Mouse (Mus musculus) ES-E14 (cell line): ENCODE measurements around the gene Akt1s1. TPM values are rescaled to one million over a fixed set of nuclear protein-coding genes. Genes with fewer than 3 reads are reported as not detected.

Source experiments
- DNase-seq: peaks from one replicate; pipeline ENCODE4 v3.0.0-alpha.2; 2013; ENCODE audit warnings: low read depth, low spot score
- H3K27ac ChIP-seq: 2 replicates; pipeline ENCODE4 v1.5.1; 2012; ENCODE audit warnings: low read depth, mild to moderate bottlenecking, low read length, moderate library complexity, mixed read lengths; ENCODE audit not compliant: poor library complexity, insufficient read depth, severe bottlenecking
- H3K36me3 ChIP-seq: 2 replicates; pipeline ENCODE4 v1.6.1; 2012; ENCODE audit warnings: mild to moderate bottlenecking, low read length, moderate library complexity, mixed read lengths; ENCODE audit not compliant: control insufficient read depth, poor library complexity, insufficient read depth, severe bottlenecking
- H3K4me1 ChIP-seq, 2 experiments: fragments of 150-350 bp in 1 of 2; sonication (generic) in 1 of 2; 2 replicates each; pipeline ENCODE4 v1.6.1; 2012; ENCODE audit warnings: low read length in 2 of 2, mild to moderate bottlenecking in 1 of 2, mixed read lengths in 1 of 2; ENCODE audit not compliant: control insufficient read depth in 2 of 2, insufficient read depth in 2 of 2, poor library complexity in 1 of 2
- H3K4me3 ChIP-seq, 2 experiments: fragments of 150-350 bp in 1 of 2; sonication (generic) in 1 of 2; 2 replicates each; pipeline ENCODE4 v1.5.1; 2012; ENCODE audit warnings: low read length in 2 of 2, low read depth in 1 of 2, mild to moderate bottlenecking in 1 of 2, mixed read lengths in 1 of 2; ENCODE audit not compliant: insufficient read depth in 1 of 2, poor library complexity in 1 of 2, severe bottlenecking in 1 of 2
- H3K9ac ChIP-seq: 2 replicates; pipeline ENCODE4 v1.6.1; 2012; ENCODE audit warnings: low read depth, mild to moderate bottlenecking, low read length, mixed read lengths; ENCODE audit not compliant: poor library complexity, insufficient read depth, severe bottlenecking
- H3K9me3 ChIP-seq: fragments of 150-350 bp; sonication (generic); 2 replicates; pipeline ENCODE4 v1.6.1; 2012; ENCODE audit warnings: low read depth, mild to moderate bottlenecking, low read length; ENCODE audit not compliant: control insufficient read depth, insufficient read depth
- CHD2 ChIP-seq: IDR thresholded peaks from 2 replicates; pipeline ENCODE4 v1.6.1; 2014; ENCODE audit warnings: mild to moderate bottlenecking, low read depth, low read length, inconsistent platforms
- HCFC1 ChIP-seq: IDR thresholded peaks from 2 replicates; pipeline ENCODE4 v1.6.1; 2012; ENCODE audit warnings: low read length, inconsistent platforms, borderline replicate concordance; ENCODE audit not compliant: insufficient read depth
- MAFK ChIP-seq: IDR thresholded peaks from 2 replicates; pipeline ENCODE4 v1.6.1; 2014; ENCODE audit warnings: mild to moderate bottlenecking, low read depth, low read length, inconsistent platforms; ENCODE audit not compliant: insufficient read depth
- ZC3H11A ChIP-seq: IDR thresholded peaks from 2 replicates; pipeline ENCODE4 v1.6.1; 2012; ENCODE audit warnings: low read depth, mild to moderate bottlenecking, inconsistent platforms, low read length, borderline replicate concordance
- ZNF384 ChIP-seq: IDR thresholded peaks from 2 replicates; pipeline ENCODE4 v1.6.1; 2012; ENCODE audit warnings: low read depth, low read length, inconsistent platforms
- in situ Hi-C, 2 experiments: fragments of 600-800 bp; cut with MboI; formaldehyde crosslinking; loops; one replicate each; pipeline ENCODE4 v1.15.1; 2025; ENCODE audit warnings: low sequenced_read_pairs in 2 of 2, inconsistent platforms in 1 of 2; ENCODE audit not compliant: unreplicated experiment in 2 of 2
- total RNA-seq: library from RNA; depleted of rRNA; stranded (reverse); fragments of 300-350 nt; gene quantifications from 2 replicates; pipeline ENCODE4 v1.2.3, GENCODE M21; 2012

Gene Akt1s1
- total RNA-seq, 1 experiment = 33.8 TPM

GRCm38 (mm10) chr7:44821666-44822448, 26.9 kb upstream of the Akt1s1 start:
- H3K4me3 ChIP-seq = no peak overlapping the region
- in situ Hi-C loops = no loop called here
- no peaks in the 10 kb centered on the region for H3K9me3 ChIP-seq
- H3K27ac ChIP-seq = no peak overlapping the region
- peaks cover 26% of the 10 kb centered on the region; the same call in 1 of the 2 replicates for H3K36me3 ChIP-seq
- H3K4me1 ChIP-seq = peaks cover 3 to 36% of the 10 kb centered on the region in 2 experiments
- DNase-seq = no peak
- H3K9ac ChIP-seq = no peak overlapping the region
- TF ChIP-seq ZNF384 (no peak), MAFK (no peak), CHD2 (no peak), ZC3H11A (no peak), HCFC1 (no peak)

- Histone ChIP-seq H3K9me3 (no peaks in the 10 kb centered on the region), H3K27ac (no peak overlapping the region), H3K4me3 (no peak overlapping the region), H3K4me1 (peaks cover 3 to 36% of the 10 kb centered on the region in 2 experiments), H3K9ac (no peak overlapping the region), H3K36me3 (peaks cover 32% of the 10 kb centered on the region)
- TF ChIP-seq ZC3H11A = no peak
- TF ChIP-seq HCFC1 = no peak
- TF ChIP-seq MAFK = no peak
- TF ChIP-seq ZNF384 = no peak
- TF ChIP-seq CHD2 = no peak
- no peak for DNase-seq
- in situ Hi-C loops = no loop called here
These were observed 25.4 kb upstream of the Akt1s1 start for GRCm38 (mm10) chr7:44823409-44823808.

- TF ChIP-seq MAFK (no peak), HCFC1 (no peak), ZC3H11A (no peak), CHD2 (no peak), ZNF384 (no peak)
- in situ Hi-C loops = no loop called here
- peaks cover 3 to 41% of the 10 kb centered on the region in 2 experiments for H3K4me1 ChIP-seq
- DNase-seq = peak; percentile 62
- H3K36me3 ChIP-seq = peaks cover 43% of the 10 kb centered on the region
- H3K4me3 ChIP-seq = no peak overlapping the region
- H3K9me3 ChIP-seq = no peaks in the 10 kb centered on the region
- H3K27ac ChIP-seq = no peak overlapping the region
- H3K9ac ChIP-seq = no peak overlapping the region
These were observed 23.9 kb upstream of the Akt1s1 start for GRCm38 (mm10) chr7:44824872-44825271.

DNA sequence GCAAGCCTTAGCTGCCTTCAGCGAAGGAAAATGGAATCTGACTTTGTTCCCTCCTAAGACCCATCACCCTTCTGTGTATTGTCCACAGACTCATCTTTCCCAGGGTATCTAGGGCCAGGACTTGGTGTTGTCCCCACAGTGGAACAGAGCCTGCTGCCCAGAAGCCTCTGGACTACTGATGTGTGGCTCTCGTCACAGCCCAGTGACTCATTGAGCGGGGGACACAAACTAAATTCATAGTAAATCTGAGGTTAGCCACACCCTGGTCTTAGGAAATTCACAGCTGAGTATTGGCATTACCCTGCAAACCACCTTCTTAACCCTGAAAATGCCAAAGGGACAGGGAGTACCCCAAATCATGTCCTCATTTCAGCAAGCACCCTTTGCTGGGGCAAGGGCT, 22.0 kb upstream of the Akt1s1 start:
- H3K9me3 ChIP-seq = no peaks in the 10 kb centered on the region
- H3K9ac ChIP-seq = no peak overlapping the region
- TF ChIP-seq ZC3H11A = no peak
- no peak for TF ChIP-seq HCFC1
- TF ChIP-seq ZNF384 = no peak
- TF ChIP-seq MAFK = no peak
- no peak for TF ChIP-seq CHD2
- in situ Hi-C loops = no loop called here
- H3K4me1 ChIP-seq = peaks cover 0 to 32% of the 10 kb centered on the region in 2 experiments
- no peak for DNase-seq
- H3K27ac ChIP-seq = no peak overlapping the region
- H3K36me3 ChIP-seq = peaks cover 50% of the 10 kb centered on the region
- no peak overlapping the region for H3K4me3 ChIP-seq
